Mouse (Mus musculus): ENCODE results near the gene Cpne5. TPM values are rescaled to one million over a fixed set of nuclear protein-coding genes. Genes with fewer than 3 reads are reported as not detected.
A peak's percentile ranks its signal among the peaks of the same experiment; 100 is the strongest.

Cpne5 gene
- 17.2 and 17.4 TPM in 2 replicates for polyA plus RNA-seq (2014; fragmentation: Nextera tagmentation; extraction: Ambion mirVana)

GRCm38 (mm10) chr17:29237772-29238420 is at the start of gene Cpne5:
Cpne5 (minus strand) TSS chr17:29238167.
- under 1% methylated on average over 49 of the region's 73 CpGs for WGBS
- Histone ChIP-seq H3K4me1 (ENCODE audit: control insufficient read depth, insufficient read depth, low read length) (peaks cover 9% of the 10 kb centered on the region; the same call in 1 of the 2 replicates), H3K9me3 (replicated peaks; ENCODE audit: control insufficient read depth, low read length) (no peaks in the 10 kb centered on the region), H3K27me3 (replicated peaks; ENCODE audit: control insufficient read depth, insufficient read depth, low read length) (0 out of 2 replicates have a peak, but pooled peaks cover 9% of the 10 kb centered on the region), H3K27ac (ENCODE audit: low read depth, low read length) (0 out of 2 replicates have a peak within 1 kb of the TSS, but pooled peaks have one; percentile 9), H3K4me2 (ENCODE audit: low read length) (peak within 1 kb of the TSS; percentile 99), H3K36me3 (ENCODE audit: control insufficient read depth, insufficient read depth, low read length) (no peaks in the 10 kb centered on the region), H3K9ac (ENCODE audit: low read length) (peak within 1 kb of the TSS; percentile 74), H3K4me3 (ENCODE audit: low read depth, low read length) (peak within 1 kb of the TSS; percentile 58)
- DNase-seq (ENCODE audit: low spot score) (peak; percentile 41), ATAC-seq (peak; percentile 66)

DNA sequence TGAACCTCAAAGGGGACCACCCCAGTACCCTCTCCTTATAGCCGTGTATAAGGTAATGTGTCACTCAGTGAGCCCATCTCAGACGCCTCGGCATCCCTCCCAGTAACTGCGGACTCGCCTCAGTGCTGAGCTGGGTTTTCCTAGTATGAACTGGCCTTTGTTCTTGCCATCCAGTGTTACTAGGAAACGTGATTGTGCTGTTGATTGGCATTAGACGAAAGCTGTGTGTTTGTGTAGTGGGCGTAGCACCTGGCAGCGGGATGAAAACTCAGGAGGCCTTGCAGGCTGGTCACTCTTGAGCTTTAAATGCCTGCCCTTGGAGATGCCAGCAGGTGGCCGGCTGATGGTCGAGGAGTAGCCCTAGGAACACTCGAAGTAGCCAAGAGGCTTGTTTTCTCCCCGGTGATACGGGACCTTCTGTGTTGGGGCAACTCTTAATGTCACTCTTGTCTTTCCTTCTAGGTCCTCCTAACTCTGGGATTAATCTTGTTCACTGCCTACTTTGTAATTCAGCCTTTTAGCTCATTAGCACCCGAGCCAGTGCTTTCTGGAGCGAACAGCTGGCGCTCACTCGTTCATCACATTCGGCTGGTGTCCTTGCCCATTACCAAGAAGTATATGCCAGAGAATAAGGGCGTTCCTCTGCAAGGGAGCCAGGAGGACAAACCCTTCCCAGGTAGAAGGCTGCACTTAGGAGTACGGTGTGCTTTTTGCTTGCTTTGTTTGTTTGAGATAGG is 44.4 kb upstream of the Cpne5 start:
- Histone ChIP-seq H3K9ac (ENCODE audit: low read length) (peak overlapping the region; percentile 40), H3K9me3 (replicated peaks; ENCODE audit: control insufficient read depth, low read length) (no peaks in the 10 kb centered on the region), H3K36me3 (ENCODE audit: control insufficient read depth, insufficient read depth, low read length) (peaks cover 29% of the 10 kb centered on the region), H3K4me1 (ENCODE audit: control insufficient read depth, insufficient read depth, low read length) (peaks cover 14% of the 10 kb centered on the region), H3K27me3 (replicated peaks; ENCODE audit: control insufficient read depth, insufficient read depth, low read length) (no peaks in the 10 kb centered on the region), H3K4me2 (ENCODE audit: low read length) (no peak overlapping the region), H3K4me3 (ENCODE audit: low read depth, low read length) (no peak overlapping the region), H3K27ac (ENCODE audit: low read depth, low read length) (peak overlapping the region; percentile 75)
- WGBS: 8% methylated on average over 21 of the region's 21 CpGs
- DNase-seq (ENCODE audit: low spot score) (peak; percentile 80), ATAC-seq (peak; percentile 74)

DNA sequence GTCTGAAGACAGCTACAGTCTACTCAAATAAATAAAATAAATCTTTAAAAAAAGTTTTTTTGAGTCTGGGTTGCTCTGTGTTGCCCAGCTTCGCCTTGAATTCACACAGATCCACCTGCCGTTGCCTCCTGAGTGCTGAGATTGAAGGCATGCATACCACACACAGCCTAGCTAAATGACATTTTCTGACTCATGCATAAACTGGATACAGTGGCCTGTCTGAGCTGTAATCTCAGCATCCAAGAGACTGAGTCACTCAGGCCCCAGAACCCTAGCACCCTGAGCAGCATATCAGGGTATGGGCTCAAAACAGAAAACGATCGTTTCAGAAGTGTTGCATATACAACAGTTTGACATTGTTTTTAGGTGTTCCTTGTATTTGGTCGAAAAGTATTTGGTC is 43.6 kb upstream of the Cpne5 start:
- DNase-seq (ENCODE audit: low spot score) (no peak), ATAC-seq (no peak)
- no peak overlapping the region for H3K4me2 ChIP-seq (ENCODE audit: low read length)
- H3K36me3 ChIP-seq (ENCODE audit: control insufficient read depth, insufficient read depth, low read length): peaks cover 29% of the 10 kb centered on the region
- no peaks in the 10 kb centered on the region for H3K27me3 ChIP-seq (replicated peaks; ENCODE audit: control insufficient read depth, insufficient read depth, low read length)
- no peaks in the 10 kb centered on the region for H3K9me3 ChIP-seq (replicated peaks; ENCODE audit: control insufficient read depth, low read length)
- H3K4me3 ChIP-seq (ENCODE audit: low read depth, low read length): no peak overlapping the region
- H3K27ac ChIP-seq (ENCODE audit: low read depth, low read length): peak overlapping the region; percentile 75; the same call in 1 of the 2 replicates
- WGBS: 69% methylated on average over 5 of the region's 5 CpGs
- H3K4me1 ChIP-seq (ENCODE audit: control insufficient read depth, insufficient read depth, low read length): peaks cover 14% of the 10 kb centered on the region
- no peak overlapping the region for H3K9ac ChIP-seq (ENCODE audit: low read length)

DNA sequence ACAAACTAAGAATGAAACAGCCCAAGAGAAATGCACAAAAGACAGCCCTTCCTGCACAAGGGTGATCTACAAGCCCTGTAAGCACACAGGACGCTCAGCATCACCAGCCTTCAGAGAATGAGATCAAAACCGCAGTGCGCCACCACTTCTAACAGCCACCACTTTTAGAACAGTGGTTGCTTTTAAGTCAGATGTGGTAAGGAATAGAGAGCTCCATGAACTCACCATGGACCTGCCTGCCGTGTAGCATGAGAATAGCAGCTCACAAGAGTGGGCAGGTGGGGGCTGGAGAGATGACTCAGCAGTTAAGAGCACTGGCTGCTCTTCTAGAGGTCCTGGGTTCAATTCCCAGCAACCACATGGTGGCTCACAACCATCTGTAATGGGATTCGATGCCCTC is 42.5 kb upstream of the Cpne5 start:
- DNase-seq (ENCODE audit: low spot score): no peak
- H3K27ac ChIP-seq (ENCODE audit: low read depth, low read length): no peak overlapping the region
- no peak for ATAC-seq
- H3K9me3 ChIP-seq (replicated peaks; ENCODE audit: control insufficient read depth, low read length): no peaks in the 10 kb centered on the region
- H3K4me2 ChIP-seq (ENCODE audit: low read length): no peak overlapping the region
- peaks cover 14% of the 10 kb centered on the region for H3K4me1 ChIP-seq (ENCODE audit: control insufficient read depth, insufficient read depth, low read length)
- H3K27me3 ChIP-seq (replicated peaks; ENCODE audit: control insufficient read depth, insufficient read depth, low read length): no peaks in the 10 kb centered on the region
- peaks cover 27% of the 10 kb centered on the region for H3K36me3 ChIP-seq (ENCODE audit: control insufficient read depth, insufficient read depth, low read length)
- no peak overlapping the region for H3K9ac ChIP-seq (ENCODE audit: low read length)
- WGBS: 92% methylated on average over 5 of the region's 5 CpGs
- no peak overlapping the region for H3K4me3 ChIP-seq (ENCODE audit: low read depth, low read length)

- Histone ChIP-seq H3K4me3 (ENCODE audit: low read depth, low read length) (no peak overlapping the region), H3K9ac (ENCODE audit: low read length) (no peak overlapping the region), H3K9me3 (replicated peaks; ENCODE audit: control insufficient read depth, low read length) (no peaks in the 10 kb centered on the region), H3K36me3 (ENCODE audit: control insufficient read depth, insufficient read depth, low read length) (peaks cover 6% of the 10 kb centered on the region), H3K27ac (ENCODE audit: low read depth, low read length) (no peak overlapping the region), H3K4me2 (ENCODE audit: low read length) (no peak overlapping the region), H3K4me1 (ENCODE audit: control insufficient read depth, insufficient read depth, low read length) (peaks cover 7% of the 10 kb centered on the region), H3K27me3 (replicated peaks; ENCODE audit: control insufficient read depth, insufficient read depth, low read length) (no peaks in the 10 kb centered on the region)
- 88% methylated on average over 11 of the region's 11 CpGs for WGBS
- ATAC-seq (no peak), DNase-seq (ENCODE audit: low spot score) (no peak)
These were observed 35.9 kb upstream of the Cpne5 start for GRCm38 (mm10) chr17:29273889-29274288.

- no peak overlapping the region for H3K27ac ChIP-seq (ENCODE audit: low read depth, low read length)
- H3K36me3 ChIP-seq (ENCODE audit: control insufficient read depth, insufficient read depth, low read length): peaks cover 3% of the 10 kb centered on the region
- H3K4me1 ChIP-seq (ENCODE audit: control insufficient read depth, insufficient read depth, low read length): peaks cover 10% of the 10 kb centered on the region
- H3K4me3 ChIP-seq (ENCODE audit: low read depth, low read length): no peak overlapping the region
- H3K9ac ChIP-seq (ENCODE audit: low read length): no peak overlapping the region
- H3K9me3 ChIP-seq (replicated peaks; ENCODE audit: control insufficient read depth, low read length): no peaks in the 10 kb centered on the region
- H3K4me2 ChIP-seq (ENCODE audit: low read length): no peak overlapping the region
- no peaks in the 10 kb centered on the region for H3K27me3 ChIP-seq (replicated peaks; ENCODE audit: control insufficient read depth, insufficient read depth, low read length)
- WGBS: 87% methylated on average over 7 of the region's 7 CpGs
- DNase-seq (ENCODE audit: low spot score) (no peak), ATAC-seq (no peak)
These were observed 35.2 kb upstream of the Cpne5 start for GRCm38 (mm10) chr17:29273156-29273555.

DNA sequence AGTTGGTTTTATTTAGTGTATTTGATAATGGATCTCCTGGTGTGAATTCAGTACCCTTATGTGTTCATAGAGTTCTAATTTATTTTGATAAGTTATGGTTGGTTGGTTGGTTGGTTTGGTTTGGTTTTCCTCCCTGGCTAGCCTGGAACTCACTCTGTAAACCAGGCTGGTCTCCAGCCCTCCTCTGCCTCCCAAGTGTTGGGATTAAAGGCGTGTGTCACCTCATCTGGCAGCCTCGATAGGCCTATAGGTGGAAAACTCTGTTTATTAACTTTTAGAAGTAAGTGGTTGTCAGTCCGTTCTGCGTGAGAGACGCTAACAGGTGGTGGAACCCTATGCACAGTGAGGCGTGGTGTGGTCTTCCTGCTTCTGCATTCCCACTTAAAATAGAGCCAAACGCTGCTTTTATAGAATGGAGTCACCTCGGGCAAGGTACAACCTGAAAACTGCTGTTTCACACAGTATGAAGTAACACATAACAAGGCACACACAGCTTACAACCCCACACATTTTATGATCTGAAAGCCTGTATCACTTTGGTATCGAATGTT is 32.3 kb upstream of the Cpne5 start:
- H3K4me2 ChIP-seq (ENCODE audit: low read length): no peak overlapping the region; the same call in 1 of the 2 replicates
- 94% methylated on average over 9 of the region's 9 CpGs for WGBS

DNA sequence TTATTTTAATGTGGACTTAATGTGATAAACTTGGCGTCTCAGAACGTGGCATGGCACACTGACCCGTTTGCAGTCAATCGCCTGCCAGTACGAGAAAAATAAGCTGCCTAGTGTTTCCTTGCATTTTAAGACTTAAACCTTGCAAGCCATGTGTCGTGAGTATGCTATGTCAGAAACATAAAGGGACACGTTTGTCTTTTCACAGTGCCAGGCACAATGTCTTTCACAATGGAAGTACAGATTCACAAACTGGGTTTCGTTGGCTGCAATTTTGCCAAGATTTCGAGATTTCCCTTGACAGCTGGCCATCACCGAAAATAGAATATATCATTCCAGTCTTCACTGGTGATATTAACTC is 31.4 kb upstream of the Cpne5 start:
- 19% methylated on average over 10 of the region's 10 CpGs for WGBS
- no peaks in the 10 kb centered on the region for H3K36me3 ChIP-seq (ENCODE audit: control insufficient read depth, insufficient read depth, low read length)
- no peak for ATAC-seq
- H3K4me1 ChIP-seq (ENCODE audit: control insufficient read depth, insufficient read depth, low read length): peaks cover 16% of the 10 kb centered on the region
- DNase-seq (ENCODE audit: low spot score): peak; percentile 18
- H3K27ac ChIP-seq (ENCODE audit: low read depth, low read length): peak overlapping the region; percentile 85
- peak overlapping the region; percentile 89 for H3K4me3 ChIP-seq (ENCODE audit: low read depth, low read length)
- H3K9me3 ChIP-seq (replicated peaks; ENCODE audit: control insufficient read depth, low read length): no peaks in the 10 kb centered on the region
- H3K9ac ChIP-seq (ENCODE audit: low read length): peak overlapping the region; percentile 92
- H3K4me2 ChIP-seq (ENCODE audit: low read length): peak overlapping the region; percentile 80
- no peaks in the 10 kb centered on the region for H3K27me3 ChIP-seq (replicated peaks; ENCODE audit: control insufficient read depth, insufficient read depth, low read length)

More for the DNA sequence above, 32.3 kb upstream of the Cpne5 start:
- Histone ChIP-seq H3K9me3 (replicated peaks; ENCODE audit: control insufficient read depth, low read length) (no peaks in the 10 kb centered on the region), H3K9ac (ENCODE audit: low read length) (no peak overlapping the region), H3K4me1 (ENCODE audit: control insufficient read depth, insufficient read depth, low read length) (peaks cover 12% of the 10 kb centered on the region), H3K4me3 (ENCODE audit: low read depth, low read length) (no peak overlapping the region), H3K27me3 (replicated peaks; ENCODE audit: control insufficient read depth, insufficient read depth, low read length) (no peaks in the 10 kb centered on the region), H3K27ac (ENCODE audit: low read depth, low read length) (no peak overlapping the region), H3K36me3 (ENCODE audit: control insufficient read depth, insufficient read depth, low read length) (no peaks in the 10 kb centered on the region)
- no peak for DNase-seq (ENCODE audit: low spot score)
- ATAC-seq: no peak
